Mouse (Mus musculus) intestine, embryonic 14.5 days (tissue): ENCODE measurements at regions not wholly inside any gene's neighbourhood (a gene's known extent, or its start where the extent isn't known, plus 50 kb on each side); places are given as distances from the start of the nearest gene placed in this dataset.

Experiments
- ATAC-seq: fragments of 200-750 bp; cut with Nextera tagmentation; replicated peaks from 2 replicates; pipeline ENCODE4 v1.8.0; 2017; ENCODE audit warnings: low read depth, moderate number of reproducible peaks, moderate TSS enrichment, moderate library complexity; ENCODE audit not compliant: low FRiP score, low TSS enrichment
- DNase-seq: peaks from one replicate; pipeline ENCODE4 v3.0.0-alpha.2; 2018; ENCODE audit warnings: low spot score
- H3K27ac ChIP-seq: fragments of 300-500 bp; sonication (generic); 2 replicates; pipeline ENCODE4 v1.5.1; 2014; ENCODE audit warnings: low read depth, mild to moderate bottlenecking, control low read depth
- H3K27me3 ChIP-seq: fragments of 300-500 bp; sonication (generic); replicated peaks from 2 replicates; pipeline ENCODE4 v1.6.1; 2014; ENCODE audit warnings: low read length, control low read depth; ENCODE audit not compliant: control insufficient read depth, insufficient read depth
- H3K36me3 ChIP-seq: fragments of 300-500 bp; sonication (generic); 2 replicates; pipeline ENCODE4 v1.6.1; 2014; ENCODE audit warnings: low read length, control low read depth; ENCODE audit not compliant: control insufficient read depth, insufficient read depth
- H3K4me1 ChIP-seq: fragments of 300-500 bp; sonication (generic); replicated peaks from 2 replicates; pipeline ENCODE4 v1.6.1; 2014; ENCODE audit warnings: low read length, control low read depth, mixed read lengths; ENCODE audit not compliant: control insufficient read depth, insufficient read depth
- H3K4me2 ChIP-seq: fragments of 300-500 bp; sonication (generic); 2 replicates; pipeline ENCODE4 v1.6.1; 2014; ENCODE audit warnings: low read length
- H3K4me3 ChIP-seq: fragments of 300-500 bp; sonication (generic); 2 replicates; pipeline ENCODE4 v1.5.1; 2014; ENCODE audit warnings: low read depth, low read length, control low read depth, mixed read lengths
- H3K9ac ChIP-seq: fragments of 300-500 bp; sonication (generic); 2 replicates; pipeline ENCODE4 v1.6.1; 2014; ENCODE audit warnings: mild to moderate bottlenecking, low read length
- H3K9me3 ChIP-seq: fragments of 300-500 bp; sonication (generic); 2 replicates; pipeline ENCODE4 v1.6.1; 2016; ENCODE audit warnings: low read length, control low read depth; ENCODE audit not compliant: control insufficient read depth
- WGBS: fragments of 180-500 bp; shearing (Covaris S2); extraction: QIAGEN DNeasy Blood & Tissue Kit; methylation state at CpG from one replicate; pipeline ENCODE4 v1.1.7; 2014; 5-methylcytosine and 5-hydroxymethylcytosine counted together

GRCm38 (mm10) chr13:117334125-117334524, 113.2 kb upstream of the Gm17509 start:
- Histone ChIP-seq H3K9ac (no peak overlapping the region), H3K36me3 (no peaks in the 10 kb centered on the region), H3K4me3 (no peak overlapping the region), H3K9me3 (no peaks in the 10 kb centered on the region), H3K4me2 (no peak overlapping the region), H3K4me1 (no peaks in the 10 kb centered on the region), H3K27me3 (no peaks in the 10 kb centered on the region), H3K27ac (no peak overlapping the region)
- WGBS, result 18% methylated on average over 1 of the region's 1 CpGs
- DNase-seq (no peak), ATAC-seq (no peak)

GRCm38 (mm10) chr13:117334539-117334938, 113.7 kb upstream of the Gm17509 start:
- Histone ChIP-seq H3K4me2 (no peak overlapping the region), H3K4me3 (no peak overlapping the region), H3K27ac (no peak overlapping the region), H3K9me3 (no peaks in the 10 kb centered on the region), H3K36me3 (no peaks in the 10 kb centered on the region), H3K4me1 (no peaks in the 10 kb centered on the region), H3K27me3 (no peaks in the 10 kb centered on the region), H3K9ac (no peak overlapping the region)
- DNase-seq, result no peak
- ATAC-seq, result no peak
- 90% methylated on average over 5 of the region's 5 CpGs for WGBS

- ATAC-seq (no peak), DNase-seq (no peak)
Measured at GRCm38 (mm10) chr13:117381086-117381595, 160.3 kb upstream of the Gm17509 start.

GRCm38 (mm10) chr13:117383480-117384137, 162.7 kb upstream of the Gm17509 start:
- ATAC-seq (no peak), DNase-seq (no peak)
- Histone ChIP-seq H3K4me2 (no peak overlapping the region), H3K27ac (no peak overlapping the region), H3K27me3 (no peaks in the 10 kb centered on the region), H3K9me3 (no peaks in the 10 kb centered on the region), H3K9ac (no peak overlapping the region), H3K4me3 (no peak overlapping the region), H3K36me3 (no peaks in the 10 kb centered on the region), H3K4me1 (no peaks in the 10 kb centered on the region)
- WGBS, result 79% methylated on average over 12 of the region's 12 CpGs

More at GRCm38 (mm10) chr13:117381086-117381595, 160.3 kb upstream of the Gm17509 start:
- no peak overlapping the region for H3K4me3 ChIP-seq
- H3K4me2 ChIP-seq, result no peak overlapping the region
- 61% methylated on average over 4 of the region's 4 CpGs for WGBS
- no peaks in the 10 kb centered on the region for H3K9me3 ChIP-seq
- H3K4me1 ChIP-seq, result no peaks in the 10 kb centered on the region
- H3K27me3 ChIP-seq, result no peaks in the 10 kb centered on the region
- no peak overlapping the region for H3K9ac ChIP-seq
- H3K27ac ChIP-seq, result no peak overlapping the region
- H3K36me3 ChIP-seq, result no peaks in the 10 kb centered on the region

- H3K9ac ChIP-seq, result no peak overlapping the region
- no peaks in the 10 kb centered on the region for H3K36me3 ChIP-seq
- H3K4me3 ChIP-seq, result no peak overlapping the region
- DNase-seq (no peak), ATAC-seq (no peak)
- 0 out of 2 replicates have a peak, but pooled peaks cover 4% of the 10 kb centered on the region for H3K4me1 ChIP-seq
- no peak overlapping the region for H3K27ac ChIP-seq
- no peak overlapping the region for H3K4me2 ChIP-seq
- H3K9me3 ChIP-seq, result no peaks in the 10 kb centered on the region
- no peaks in the 10 kb centered on the region for H3K27me3 ChIP-seq
Measured at GRCm38 (mm10) chr13:117390287-117390686, 169.4 kb upstream of the Gm17509 start.

- Histone ChIP-seq H3K4me1 (0 out of 2 replicates have a peak, but pooled peaks cover 4% of the 10 kb centered on the region), H3K4me2 (no peak overlapping the region), H3K36me3 (no peaks in the 10 kb centered on the region), H3K9me3 (no peaks in the 10 kb centered on the region), H3K9ac (no peak overlapping the region), H3K27me3 (no peaks in the 10 kb centered on the region), H3K27ac (no peak overlapping the region), H3K4me3 (no peak overlapping the region)
- ATAC-seq (no peak), DNase-seq (no peak)
- WGBS, result 18% methylated on average over 1 of the region's 1 CpGs
Measured at GRCm38 (mm10) chr13:117393488-117393887, 172.6 kb upstream of the Gm17509 start.

- Histone ChIP-seq H3K36me3 (no peaks in the 10 kb centered on the region), H3K4me1 (no peaks in the 10 kb centered on the region), H3K27ac (no peak overlapping the region), H3K4me3 (no peak overlapping the region), H3K4me2 (no peak overlapping the region), H3K9ac (no peak overlapping the region), H3K27me3 (no peaks in the 10 kb centered on the region), H3K9me3 (no peaks in the 10 kb centered on the region)
- DNase-seq (no peak), ATAC-seq (no peak)
- 74% methylated on average over 4 of the region's 4 CpGs for WGBS
Measured at GRCm38 (mm10) chr13:117401245-117401644, 180.4 kb upstream of the Gm17509 start.

GRCm38 (mm10) chr13:117409940-117410339, 189.1 kb upstream of the Gm17509 start:
- no peak for DNase-seq
- Histone ChIP-seq H3K36me3 (no peaks in the 10 kb centered on the region), H3K4me2 (no peak overlapping the region), H3K4me3 (no peak overlapping the region), H3K27me3 (no peaks in the 10 kb centered on the region), H3K27ac (no peak overlapping the region), H3K4me1 (no peaks in the 10 kb centered on the region), H3K9ac (no peak overlapping the region), H3K9me3 (no peaks in the 10 kb centered on the region)
- ATAC-seq, result no peak
- WGBS, result 73% methylated on average over 7 of the region's 7 CpGs

- no peak overlapping the region for H3K4me3 ChIP-seq
- WGBS, result 88% methylated on average over 4 of the region's 4 CpGs
- H3K27ac ChIP-seq, result no peak overlapping the region
- ATAC-seq (no peak), DNase-seq (no peak)
- no peak overlapping the region for H3K4me2 ChIP-seq
- no peaks in the 10 kb centered on the region for H3K9me3 ChIP-seq
- H3K27me3 ChIP-seq, result no peaks in the 10 kb centered on the region
- H3K4me1 ChIP-seq, result no peaks in the 10 kb centered on the region
- H3K9ac ChIP-seq, result no peak overlapping the region
- H3K36me3 ChIP-seq, result no peaks in the 10 kb centered on the region
Measured at GRCm38 (mm10) chr13:117413616-117414015, 188.5 kb upstream of the Hcn1 start.
